Mouse (Mus musculus) myocyte (in vitro differentiated cells): ENCODE measurements at regions not wholly inside any gene's neighbourhood (a gene's known extent, or its start where the extent isn't known, plus 50 kb on each side); places are given as distances from the start of the nearest gene placed in this dataset.

ENCODE experiments used
- H3K27me3 ChIP-seq: one replicate; pipeline ENCODE4 v1.6.1; 2011; ENCODE audit not compliant: control insufficient read depth, insufficient read depth, insufficient read length
- H3K36me3 ChIP-seq: one replicate; pipeline ENCODE4 v1.6.1; 2011; ENCODE audit not compliant: control insufficient read depth, insufficient read depth
- H3K4me2 ChIP-seq: one replicate; pipeline ENCODE4 v1.6.1; 2011; ENCODE audit warnings: low read depth, control low read depth
- H3K4me3 ChIP-seq: one replicate; pipeline ENCODE4 v1.5.1; 2011; ENCODE audit warnings: mild to moderate bottlenecking, control low read depth, moderate library complexity
- H3K79me2 ChIP-seq: one replicate; pipeline ENCODE4 v1.6.1; 2011; ENCODE audit not compliant: control insufficient read depth, insufficient read depth
- H3ac ChIP-seq: one replicate; pipeline ENCODE4 v1.6.1; 2011; ENCODE audit not compliant: control insufficient read depth, insufficient read length
- CEBPB ChIP-seq: IDR thresholded peaks from 2 replicates; pipeline ENCODE4 v1.6.1; 2011; ENCODE audit warnings: mild to moderate bottlenecking, moderate library complexity; ENCODE audit not compliant: poor library complexity, insufficient read depth, severe bottlenecking
- E2F4 ChIP-seq: IDR thresholded peaks from one replicate; pipeline ENCODE4 v1.6.1; 2011; ENCODE audit warnings: mild to moderate bottlenecking, control low read depth, moderate library complexity; ENCODE audit not compliant: insufficient read depth
- MAX ChIP-seq: IDR thresholded peaks from one replicate; pipeline ENCODE4 v1.6.1; 2011; ENCODE audit warnings: low read depth, mild to moderate bottlenecking, control low read depth
- MYOD1 ChIP-seq, 3 experiments: IDR thresholded peaks; one replicate each; pipeline ENCODE4 v1.6.1; 2011; ENCODE audit warnings: control low read depth in 2 of 3, low read depth in 2 of 3, mild to moderate bottlenecking in 2 of 3, moderate library complexity in 1 of 3; ENCODE audit not compliant: insufficient read length in 2 of 3, control insufficient read depth in 1 of 3
- MYOG ChIP-seq, 3 experiments: IDR thresholded peaks; one replicate each; pipeline ENCODE4 v1.6.1; 2011; ENCODE audit warnings: control low read depth in 2 of 3, low read depth in 2 of 3, mild to moderate bottlenecking in 2 of 3; ENCODE audit not compliant: insufficient read length in 2 of 3, control insufficient read depth in 1 of 3, insufficient read depth in 1 of 3
- POLR2A ChIP-seq: IDR thresholded peaks from one replicate; pipeline ENCODE4 v1.6.1; 2011; ENCODE audit warnings: low read depth, mild to moderate bottlenecking, control low read depth, moderate library complexity; ENCODE audit not compliant: insufficient read length
- POLR2AphosphoS2 ChIP-seq: IDR thresholded peaks from one replicate; pipeline ENCODE4 v1.6.1; 2011; ENCODE audit warnings: low read depth, control low read depth; ENCODE audit not compliant: insufficient read length
- REST ChIP-seq: IDR thresholded peaks from one replicate; pipeline ENCODE4 v1.6.1; 2011; ENCODE audit warnings: mild to moderate bottlenecking, control low read depth, moderate library complexity; ENCODE audit not compliant: insufficient read depth, insufficient read length
- SRF ChIP-seq: IDR thresholded peaks from one replicate; pipeline ENCODE4 v1.6.1; 2011; ENCODE audit warnings: low read depth; ENCODE audit not compliant: control insufficient read depth, insufficient read length
- TCF12 ChIP-seq: IDR thresholded peaks from one replicate; pipeline ENCODE4 v1.6.1; 2011; ENCODE audit warnings: mild to moderate bottlenecking, control low read depth; ENCODE audit not compliant: poor library complexity, insufficient read depth, severe bottlenecking
- TCF3 ChIP-seq: IDR thresholded peaks from one replicate; pipeline ENCODE4 v1.6.1; 2011; ENCODE audit warnings: low read depth, control low read depth; ENCODE audit not compliant: insufficient read length
- USF1 ChIP-seq: IDR thresholded peaks from one replicate; pipeline ENCODE4 v1.6.1; 2011; ENCODE audit warnings: low read depth, mild to moderate bottlenecking, control low read depth, moderate library complexity

GRCm38 (mm10) chr11:55681226-55681980 lies 73.4 kb upstream of the Glra1 start:
- no peaks in the 10 kb centered on the region for H3K36me3 ChIP-seq
- TF ChIP-seq MYOD1 (IDR thresholded peaks at IDR 0.05; ENCODE audit: control insufficient read depth in 1 of 3, insufficient read length in 2 of 3, low read depth in 2 of 3): no peak
- TF ChIP-seq MAX: no peak
- no peak for TF ChIP-seq CEBPB
- no peak for TF ChIP-seq POLR2A
- TF ChIP-seq E2F4: no peak
- no peak for TF ChIP-seq TCF12
- TF ChIP-seq SRF: no peak
- TF ChIP-seq USF1: no peak
- TF ChIP-seq POLR2AphosphoS2: no peak
- no peak for TF ChIP-seq REST
- TF ChIP-seq TCF3: no peak
- no peak for TF ChIP-seq MYOG (IDR thresholded peaks at IDR 0.05; ENCODE audit: control insufficient read depth in 1 of 3, insufficient read depth in 1 of 3, insufficient read length in 2 of 3, low read depth in 2 of 3)
- H3K79me2 ChIP-seq: no peaks in the 10 kb centered on the region
- H3K27me3 ChIP-seq: no peaks in the 10 kb centered on the region
- no peak overlapping the region for H3K4me3 ChIP-seq
- no peak overlapping the region for H3ac ChIP-seq
- H3K4me2 ChIP-seq: no peak overlapping the region

DNA sequence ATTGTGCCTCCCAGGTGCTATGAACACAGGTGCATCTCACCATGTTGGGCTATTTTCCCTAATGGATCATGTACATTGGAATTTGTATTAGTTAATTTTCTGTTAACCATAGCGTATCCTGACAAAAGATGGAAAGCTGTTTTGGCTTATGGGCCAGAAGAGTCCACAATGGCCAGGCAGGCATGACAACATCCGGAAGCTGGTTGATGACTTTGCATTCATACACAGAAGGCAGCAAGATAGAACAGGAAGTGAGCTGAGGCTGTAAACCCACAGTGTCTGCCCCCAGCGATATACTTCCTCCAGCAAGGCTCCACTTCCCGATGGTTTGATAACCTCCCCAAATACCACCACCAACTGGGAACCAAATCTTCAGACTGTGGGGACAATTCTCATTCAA lies 55.1 kb upstream of the Glra1 start:
- H3K4me2 ChIP-seq: no peak overlapping the region
- H3K27me3 ChIP-seq: no peaks in the 10 kb centered on the region
- TF ChIP-seq POLR2A (no peak), SRF (no peak), MYOD1 (IDR thresholded peaks at IDR 0.05; ENCODE audit: control insufficient read depth in 1 of 3, insufficient read length in 2 of 3, low read depth in 2 of 3) (no peak), E2F4 (no peak), TCF12 (no peak), TCF3 (no peak), REST (no peak), MAX (no peak), USF1 (no peak), MYOG (IDR thresholded peaks at IDR 0.05; ENCODE audit: control insufficient read depth in 1 of 3, insufficient read depth in 1 of 3, insufficient read length in 2 of 3, low read depth in 2 of 3) (no peak), POLR2AphosphoS2 (no peak), CEBPB (no peak)
- no peaks in the 10 kb centered on the region for H3K79me2 ChIP-seq
- H3ac ChIP-seq: no peak overlapping the region
- no peaks in the 10 kb centered on the region for H3K36me3 ChIP-seq
- H3K4me3 ChIP-seq: no peak overlapping the region

- Histone ChIP-seq H3K4me3 (no peak overlapping the region), H3K36me3 (no peaks in the 10 kb centered on the region), H3K4me2 (no peak overlapping the region), H3ac (no peak overlapping the region), H3K27me3 (no peaks in the 10 kb centered on the region), H3K79me2 (no peaks in the 10 kb centered on the region)
- TF ChIP-seq POLR2AphosphoS2 (no peak), MYOD1 (IDR thresholded peaks at IDR 0.05; ENCODE audit: control insufficient read depth in 1 of 3, insufficient read length in 2 of 3, low read depth in 2 of 3) (no peak), MYOG (IDR thresholded peaks at IDR 0.05; ENCODE audit: control insufficient read depth in 1 of 3, insufficient read depth in 1 of 3, insufficient read length in 2 of 3, low read depth in 2 of 3) (no peak), E2F4 (no peak), REST (no peak), MAX (no peak), TCF12 (no peak), TCF3 (no peak)
Measured at GRCm38 (mm10) chr11:55662283-55662682, 54.3 kb upstream of the Glra1 start.
